Mouse (Mus musculus) intestine, embryonic 14.5 days (tissue): Measurements from ENCODE around the gene Gas6. TPM values are rescaled to one million over a fixed set of nuclear protein-coding genes. Genes with fewer than 3 reads are reported as not detected.

Experiments
- ATAC-seq: fragments of 200-750 bp; cut with Nextera tagmentation; replicated peaks from 2 replicates; pipeline ENCODE4 v1.8.0; 2017; ENCODE audit warnings: low read depth, moderate number of reproducible peaks, moderate TSS enrichment, moderate library complexity; ENCODE audit not compliant: low FRiP score, low TSS enrichment
- DNase-seq: peaks from one replicate; pipeline ENCODE4 v3.0.0-alpha.2; 2018; ENCODE audit warnings: low spot score
- H3K27ac ChIP-seq: fragments of 300-500 bp; sonication (generic); 2 replicates; pipeline ENCODE4 v1.5.1; 2014; ENCODE audit warnings: low read depth, mild to moderate bottlenecking, control low read depth
- H3K27me3 ChIP-seq: fragments of 300-500 bp; sonication (generic); replicated peaks from 2 replicates; pipeline ENCODE4 v1.6.1; 2014; ENCODE audit warnings: low read length, control low read depth; ENCODE audit not compliant: control insufficient read depth, insufficient read depth
- H3K36me3 ChIP-seq: fragments of 300-500 bp; sonication (generic); 2 replicates; pipeline ENCODE4 v1.6.1; 2014; ENCODE audit warnings: low read length, control low read depth; ENCODE audit not compliant: control insufficient read depth, insufficient read depth
- H3K4me1 ChIP-seq: fragments of 300-500 bp; sonication (generic); replicated peaks from 2 replicates; pipeline ENCODE4 v1.6.1; 2014; ENCODE audit warnings: low read length, control low read depth, mixed read lengths; ENCODE audit not compliant: control insufficient read depth, insufficient read depth
- H3K4me2 ChIP-seq: fragments of 300-500 bp; sonication (generic); 2 replicates; pipeline ENCODE4 v1.6.1; 2014; ENCODE audit warnings: low read length
- H3K4me3 ChIP-seq: fragments of 300-500 bp; sonication (generic); 2 replicates; pipeline ENCODE4 v1.5.1; 2014; ENCODE audit warnings: low read depth, low read length, control low read depth, mixed read lengths
- H3K9ac ChIP-seq: fragments of 300-500 bp; sonication (generic); 2 replicates; pipeline ENCODE4 v1.6.1; 2014; ENCODE audit warnings: mild to moderate bottlenecking, low read length
- H3K9me3 ChIP-seq: fragments of 300-500 bp; sonication (generic); 2 replicates; pipeline ENCODE4 v1.6.1; 2016; ENCODE audit warnings: low read length, control low read depth; ENCODE audit not compliant: control insufficient read depth
- WGBS: fragments of 180-500 bp; shearing (Covaris S2); extraction: QIAGEN DNeasy Blood & Tissue Kit; methylation state at CpG from one replicate; pipeline ENCODE4 v1.1.7; 2014; 5-methylcytosine and 5-hydroxymethylcytosine counted together
- polyA plus RNA-seq: library from polyadenylated mRNA; unstranded; fragments of >200 nt; fragmentation: Nextera tagmentation; extraction: Ambion mirVana; gene quantifications from 2 replicates; pipeline ENCODE4 v1.2.1, GENCODE M21; 2014

Gene Gas6
- polyA plus RNA-seq, 1 experiment from 2014 or later: 28.7 TPM

DNA sequence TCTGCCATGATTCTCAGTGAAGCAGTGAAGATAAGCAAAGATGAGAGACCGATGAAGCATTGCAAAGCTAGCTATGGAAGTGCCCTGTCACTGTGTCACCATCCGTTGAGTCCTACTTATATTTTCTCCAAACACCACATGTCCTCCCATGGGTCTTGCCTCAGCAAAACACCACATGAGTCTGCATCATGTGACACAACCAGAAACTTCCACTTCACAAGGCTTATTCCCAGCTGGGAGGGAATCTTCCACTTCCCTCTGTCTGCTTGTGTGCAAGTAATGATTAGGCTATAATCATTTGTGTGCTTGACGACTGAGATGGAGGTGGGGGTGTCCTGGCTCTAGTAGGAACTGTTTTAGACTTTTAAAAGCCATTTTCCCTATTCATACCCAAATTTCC, 6.9 kb upstream of the Gas6 start:
- Histone ChIP-seq H3K4me3 (no peak overlapping the region), H3K27me3 (no peaks in the 10 kb centered on the region), H3K4me1 (no peaks in the 10 kb centered on the region), H3K9ac (no peak overlapping the region), H3K36me3 (no peaks in the 10 kb centered on the region), H3K4me2 (no peak overlapping the region), H3K27ac (no peak overlapping the region), H3K9me3 (no peaks in the 10 kb centered on the region)
- DNase-seq: no peak
- no peak for ATAC-seq
- WGBS: 91% methylated on average over 3 of the region's 3 CpGs

DNA sequence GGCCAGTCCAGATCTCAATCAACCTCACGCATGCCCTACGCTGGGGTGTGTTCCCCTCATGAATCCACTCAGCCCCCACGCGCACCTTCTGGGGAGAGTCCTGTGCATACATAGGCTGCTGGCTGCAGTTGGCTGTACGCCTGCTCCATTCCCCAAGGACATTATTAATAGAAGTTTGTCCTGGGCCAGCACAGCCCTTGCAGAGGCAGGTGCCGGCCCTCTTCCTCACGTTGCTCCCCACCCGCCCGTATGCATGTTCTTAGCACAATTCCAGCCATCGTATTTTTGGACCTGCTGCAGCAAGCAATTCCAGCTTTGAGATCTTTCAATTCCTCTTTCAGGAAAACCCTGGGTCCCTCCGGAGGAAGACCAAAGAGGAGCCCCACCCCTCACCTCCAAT, 1.3 kb downstream of the Gas6 start:
- ATAC-seq (no peak), DNase-seq (no peak)
- Histone ChIP-seq H3K4me3 (0 out of 2 replicates have a peak overlapping the region, but pooled peaks have one; percentile 56), H3K36me3 (no peaks in the 10 kb centered on the region), H3K27me3 (peaks cover 23% of the 10 kb centered on the region; the same call in 1 of the 2 replicates), H3K4me1 (peaks cover 10% of the 10 kb centered on the region; the same call in 1 of the 2 replicates), H3K4me2 (peak overlapping the region; percentile 94; the same call in 1 of the 2 replicates), H3K27ac (no peak overlapping the region), H3K9ac (no peak overlapping the region), H3K9me3 (no peaks in the 10 kb centered on the region)
- 63% methylated on average over 11 of the region's 11 CpGs for WGBS

DNA sequence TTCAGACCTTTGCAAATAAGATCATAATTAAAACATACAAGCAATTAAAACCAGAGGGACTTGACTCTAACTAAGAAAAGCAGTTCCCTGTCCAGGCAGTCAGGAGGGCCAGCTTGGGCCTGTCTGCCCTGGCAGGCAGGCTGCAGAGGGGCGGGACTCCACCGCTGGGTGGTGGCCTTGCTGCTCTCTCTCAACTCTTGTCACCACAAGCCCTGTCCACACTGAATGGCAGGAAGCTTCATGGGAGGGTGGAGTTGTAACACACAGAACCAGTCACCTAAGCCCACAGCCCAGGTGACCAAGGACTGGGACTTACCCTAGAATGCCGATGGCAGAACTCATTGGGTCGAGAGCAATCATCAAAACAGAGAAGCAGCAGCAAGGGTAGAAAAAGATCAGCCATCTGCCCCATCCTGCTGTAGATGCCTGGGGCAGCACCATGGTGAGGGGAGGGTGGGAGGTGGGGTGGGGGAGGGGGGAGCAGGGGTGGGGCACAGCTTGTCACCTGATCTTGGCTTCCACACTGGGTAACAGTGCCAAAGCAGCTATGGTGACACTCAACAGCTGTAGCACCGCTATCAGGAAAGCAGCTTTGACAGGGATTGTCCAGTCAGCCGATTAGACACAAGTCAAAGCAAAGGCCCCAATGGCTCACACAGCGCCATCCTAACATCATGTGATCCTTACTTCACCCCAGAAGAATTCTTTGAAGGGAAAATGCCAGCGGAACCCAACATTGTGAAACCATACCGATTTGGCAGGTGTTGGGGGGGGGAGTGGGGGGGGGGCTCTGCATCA, 1.9 kb downstream of the Gas6 start:
- no peak overlapping the region for H3K4me2 ChIP-seq
- 53% methylated on average over 9 of the region's 9 CpGs for WGBS
- DNase-seq (no peak), ATAC-seq (no peak)
- H3K9me3 ChIP-seq: no peaks in the 10 kb centered on the region
- no peak overlapping the region for H3K9ac ChIP-seq
- no peak overlapping the region for H3K4me3 ChIP-seq
- no peak overlapping the region for H3K27ac ChIP-seq
- peaks cover 10% of the 10 kb centered on the region; the same call in 1 of the 2 replicates for H3K4me1 ChIP-seq
- H3K27me3 ChIP-seq: peaks cover 23% of the 10 kb centered on the region; the same call in 1 of the 2 replicates
- no peaks in the 10 kb centered on the region for H3K36me3 ChIP-seq

DNA sequence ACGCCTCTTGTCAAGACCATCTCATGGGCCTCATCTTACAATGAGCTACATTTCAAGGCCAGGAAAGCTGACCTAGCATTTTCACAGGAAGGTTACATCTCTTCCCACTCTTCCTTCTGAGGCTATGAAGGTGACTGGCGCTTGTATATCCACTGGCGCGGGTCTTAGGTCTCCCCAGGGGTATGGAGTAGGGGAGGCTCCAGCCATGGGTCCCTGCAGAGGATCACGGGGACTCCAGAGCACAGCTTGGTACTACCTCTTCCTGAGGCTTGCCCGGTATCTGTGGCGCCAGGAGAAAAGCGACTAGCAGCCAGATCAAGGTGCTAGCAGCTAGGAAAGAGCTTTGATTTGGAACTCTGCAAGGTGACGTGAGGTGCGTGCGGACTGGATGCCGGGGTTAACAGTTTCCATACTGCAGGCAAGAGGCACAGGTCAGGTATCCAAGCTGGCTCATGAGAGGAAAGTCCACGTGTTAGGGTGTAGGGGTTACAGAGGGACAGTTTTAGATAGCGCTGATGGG, 2.7 kb downstream of the Gas6 start:
- DNase-seq: no peak

DNA sequence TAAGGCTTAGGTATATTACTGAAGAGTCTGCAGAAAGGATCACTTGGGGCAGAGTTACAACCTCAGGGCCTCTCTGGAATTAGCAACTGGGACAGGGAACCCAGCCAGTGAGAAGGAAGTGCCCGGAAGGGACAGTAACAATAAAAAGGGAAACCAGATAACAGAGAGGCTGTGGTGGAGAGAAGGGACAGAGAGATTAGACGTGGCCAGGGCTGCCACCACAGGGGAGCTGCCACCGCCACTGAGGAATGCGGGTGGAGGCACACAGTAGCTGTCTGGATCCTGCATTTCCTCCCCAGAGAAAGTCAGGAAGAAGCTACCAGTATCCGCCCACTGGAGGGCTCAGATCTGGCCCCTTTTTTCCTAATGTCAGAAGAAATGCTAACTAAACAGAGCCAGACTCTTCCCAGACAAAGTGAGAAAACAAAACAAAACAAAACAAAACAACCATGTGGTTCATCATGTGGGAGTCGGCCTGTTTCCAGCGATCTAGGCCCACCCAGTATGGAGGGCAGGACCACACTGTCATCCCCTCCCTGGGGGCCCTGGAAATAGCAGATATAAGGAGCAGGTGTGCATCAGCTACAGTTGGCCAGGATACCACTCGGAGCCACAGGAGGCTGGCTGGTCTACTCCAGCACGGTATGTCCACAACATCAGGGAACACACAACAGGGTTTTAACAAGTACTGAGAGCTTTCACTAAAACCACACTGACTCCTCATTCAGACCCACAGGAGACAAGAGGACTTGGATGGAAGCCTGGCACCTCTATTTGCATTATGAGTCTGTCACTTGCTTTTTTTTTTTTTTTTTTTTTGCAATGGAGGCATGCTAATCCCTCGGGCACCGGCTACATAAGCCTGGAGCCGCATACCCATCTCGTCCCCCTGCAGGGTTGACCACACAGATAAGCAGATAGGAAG, 4.0 kb downstream of the Gas6 start:
- H3K4me2 ChIP-seq: no peak overlapping the region
- WGBS: 50% methylated on average over 13 of the region's 13 CpGs
- H3K27ac ChIP-seq: no peak overlapping the region

More for the DNA sequence above, 2.7 kb downstream of the Gas6 start:
- 87% methylated on average over 14 of the region's 14 CpGs for WGBS
- Histone ChIP-seq H3K27me3 (peaks cover 23% of the 10 kb centered on the region; the same call in 1 of the 2 replicates), H3K4me3 (no peak overlapping the region), H3K9me3 (no peaks in the 10 kb centered on the region), H3K4me2 (no peak overlapping the region), H3K27ac (no peak overlapping the region), H3K4me1 (peaks cover 10% of the 10 kb centered on the region; the same call in 1 of the 2 replicates), H3K9ac (no peak overlapping the region), H3K36me3 (no peaks in the 10 kb centered on the region)
- no peak for ATAC-seq

DNA sequence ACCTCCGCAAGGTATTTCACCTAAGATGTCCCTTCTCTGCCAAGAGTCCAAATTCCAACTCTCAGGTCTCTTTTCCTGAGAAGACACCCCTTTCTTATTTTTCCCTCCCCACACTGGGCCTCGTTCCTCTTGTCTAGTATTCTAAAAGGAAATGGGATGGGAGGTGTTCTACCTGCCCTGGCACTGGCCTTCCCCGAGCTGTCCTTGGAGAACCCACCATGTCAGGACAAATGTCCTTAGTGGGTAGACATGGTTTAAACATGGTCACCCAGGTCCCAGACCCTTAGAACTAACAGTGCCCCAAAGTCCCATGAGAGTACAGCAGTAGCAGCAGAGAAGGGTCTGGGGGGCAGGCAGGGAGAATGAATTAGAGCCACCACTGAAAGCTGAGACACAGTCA, 4.9 kb downstream of the Gas6 start:
- Histone ChIP-seq H3K4me2 (no peak overlapping the region), H3K4me3 (no peak overlapping the region), H3K36me3 (no peaks in the 10 kb centered on the region), H3K27ac (no peak overlapping the region), H3K9ac (no peak overlapping the region), H3K9me3 (no peaks in the 10 kb centered on the region), H3K4me1 (peaks cover 10% of the 10 kb centered on the region; the same call in 1 of the 2 replicates), H3K27me3 (peaks cover 17% of the 10 kb centered on the region; the same call in 1 of the 2 replicates)
- WGBS: 81% methylated on average over 3 of the region's 3 CpGs
- ATAC-seq (no peak), DNase-seq (no peak)

More for the DNA sequence above, 4.0 kb downstream of the Gas6 start:
- peaks cover 10% of the 10 kb centered on the region; the same call in 1 of the 2 replicates for H3K4me1 ChIP-seq
- no peak overlapping the region for H3K4me3 ChIP-seq
- H3K9ac ChIP-seq: no peak overlapping the region
- ATAC-seq (no peak), DNase-seq (no peak)
- no peaks in the 10 kb centered on the region for H3K36me3 ChIP-seq
- H3K9me3 ChIP-seq: no peaks in the 10 kb centered on the region
- peaks cover 23% of the 10 kb centered on the region; the same call in 1 of the 2 replicates for H3K27me3 ChIP-seq

DNA sequence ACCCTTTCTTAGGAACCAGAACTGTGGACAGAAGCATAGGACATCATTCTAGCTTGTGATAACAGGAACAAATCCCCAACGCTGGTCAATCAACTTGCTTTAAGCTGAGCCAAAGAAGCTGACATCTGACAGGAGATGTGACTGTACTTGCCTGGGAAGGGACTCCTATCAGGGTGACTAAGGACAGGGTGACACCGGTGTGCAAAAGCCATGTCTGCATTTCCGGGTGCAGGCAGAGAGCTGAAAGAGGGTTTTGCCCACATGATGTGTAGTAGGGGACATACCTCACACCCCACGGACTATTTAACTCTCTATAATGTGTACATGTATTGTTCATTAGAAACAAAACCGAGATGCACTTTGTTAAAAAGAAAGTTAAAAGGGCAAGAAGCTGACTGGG, 11.1 kb downstream of the Gas6 start:
- Histone ChIP-seq H3K4me1 (no peaks in the 10 kb centered on the region), H3K9ac (no peak overlapping the region), H3K27ac (no peak overlapping the region), H3K27me3 (no peaks in the 10 kb centered on the region), H3K4me2 (no peak overlapping the region), H3K36me3 (no peaks in the 10 kb centered on the region), H3K4me3 (no peak overlapping the region), H3K9me3 (no peaks in the 10 kb centered on the region)
- ATAC-seq: no peak
- no peak for DNase-seq
- 89% methylated on average over 5 of the region's 5 CpGs for WGBS

DNA sequence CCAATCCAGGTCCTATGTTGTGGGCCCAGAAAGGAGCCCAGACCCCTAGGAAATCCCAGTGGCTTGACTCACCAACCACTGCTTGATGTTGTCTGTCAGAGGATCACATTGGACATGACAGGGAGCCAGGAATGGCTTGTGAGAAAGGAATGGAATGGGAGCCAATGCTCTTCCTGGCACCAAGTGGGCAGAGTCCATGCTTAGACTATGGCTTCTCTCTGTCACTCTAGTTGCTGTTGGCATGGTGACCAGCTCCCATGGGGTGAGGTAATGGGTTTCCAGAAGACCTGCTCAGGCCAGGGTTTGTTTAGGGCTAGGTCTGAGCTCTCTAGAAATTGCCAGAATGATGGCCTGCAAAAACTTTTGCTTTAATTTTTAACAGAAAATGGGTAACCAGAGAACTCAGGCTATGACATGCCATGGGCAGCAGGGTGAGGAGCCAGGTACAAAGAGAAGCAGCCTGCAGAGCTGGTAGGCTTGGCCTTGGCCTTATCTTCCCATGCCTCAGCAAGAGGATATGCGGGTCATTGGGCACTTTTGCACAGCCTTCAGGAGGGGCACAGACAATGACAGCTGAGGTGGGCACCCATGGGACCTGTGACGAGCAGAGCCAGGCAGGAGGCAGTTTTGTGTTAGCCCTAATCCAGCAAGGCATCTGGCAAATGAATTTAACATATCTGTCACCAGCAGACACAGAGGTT, 12.0 kb downstream of the Gas6 start:
- 79% methylated on average over 2 of the region's 2 CpGs for WGBS
- Histone ChIP-seq H3K9ac (no peak overlapping the region), H3K4me1 (no peaks in the 10 kb centered on the region), H3K9me3 (no peaks in the 10 kb centered on the region), H3K36me3 (no peaks in the 10 kb centered on the region), H3K27me3 (no peaks in the 10 kb centered on the region), H3K4me2 (no peak overlapping the region), H3K4me3 (no peak overlapping the region), H3K27ac (no peak overlapping the region)
- DNase-seq (no peak), ATAC-seq (no peak)
